Mouse (Mus musculus): ENCODE measurements around the gene Klk12. TPM values are rescaled to one million over a fixed set of nuclear protein-coding genes. Genes with fewer than 3 reads are reported as not detected.

Klk12 gene
- total and polyA plus RNA-seq, 3 experiments: not detected

DNA sequence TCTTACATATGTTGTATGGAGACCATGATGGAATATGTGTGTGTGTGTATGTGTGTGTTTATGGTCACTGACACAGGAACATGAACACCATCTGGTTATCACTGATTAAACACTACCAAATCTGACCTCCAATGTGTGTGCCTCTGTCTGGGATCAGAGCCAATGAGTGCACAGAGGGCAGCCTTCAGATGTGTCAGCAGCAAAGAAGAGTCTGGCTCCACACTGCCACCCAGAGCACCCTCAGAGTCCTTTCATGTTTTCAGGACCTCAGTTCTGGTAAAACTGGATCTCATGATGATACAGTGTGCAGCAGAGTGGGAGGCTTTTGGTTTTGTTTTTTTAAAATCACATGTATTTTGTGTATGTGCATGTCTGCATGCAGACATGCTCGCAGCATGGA, 16.6 kb downstream of the Klk12 start:
- H3K9ac ChIP-seq (ENCODE audit: insufficient read depth, low read depth): no peak overlapping the region
- dilution Hi-C loops (cut with MboI; ENCODE audit: extremely low pct_ligation_motif_present, extremely low pct_unique_long_range_greater_than_20kb, low sequenced_read_pairs) (no loop called here), in situ Hi-C loops (cut with MboI; ENCODE audit: low pct_ligation_motif_present, low pct_unique_long_range_greater_than_20kb, low sequenced_read_pairs) (loop anchor here (25.0 kb wide), 1 partner anchor 298 kb away; the partner anchor contains the start of gene Iglon5)
- no peak overlapping the region for H3K4me2 ChIP-seq (ENCODE audit: insufficient read depth, low read depth, poor library complexity, severe bottlenecking)
- H3K27me3 ChIP-seq (replicated peaks): peaks cover 78% of the 10 kb centered on the region
- H3K4me1 ChIP-seq (ENCODE audit: control insufficient read depth in 1 of 2, insufficient read depth in 2 of 2): peaks cover 5 to 7% of the 10 kb centered on the region in 2 experiments; a peak in 1 of 4 replicates
- H3K79me2 ChIP-seq (replicated peaks; ENCODE audit: control insufficient read depth, extremely low read depth, insufficient read depth, poor library complexity, severe bottlenecking): no peaks in the 10 kb centered on the region
- H3K27ac ChIP-seq (ENCODE audit: insufficient read depth, low read depth): no peak overlapping the region
- no peak overlapping the region for H3K4me3 ChIP-seq (replicated peaks in 1 of 3; ENCODE audit: low read depth in 2 of 3, low read length in 2 of 3, poor library complexity in 1 of 3)
- no peaks in the 10 kb centered on the region for H3K9me3 ChIP-seq (replicated peaks; ENCODE audit: low read length)
- DNase-seq (ENCODE audit: extremely low read depth): no peak
- TF ChIP-seq POLR2AphosphoS2 (IDR thresholded peaks at IDR 0.05; ENCODE audit: low read depth, low read length) (no peak), RAD21 (IDR thresholded peaks at IDR 0.05; ENCODE audit: low read depth, low read length) (peak; percentile 12), SMC3 (IDR thresholded peaks at IDR 0.05; ENCODE audit: low read depth, low read length) (peak; percentile 10), CTCF (conservative IDR thresholded peaks at IDR 0.05 in 1 of 2, IDR thresholded peaks at IDR 0.05 in 1 of 2; ENCODE audit: low read depth in 2 of 2, low read length in 2 of 2) (peak in 1 of 2 experiments; percentile 44; a peak in 2 of 4 replicates)
- no peaks in the 10 kb centered on the region for H3K36me3 ChIP-seq (replicated peaks in 1 of 2; ENCODE audit: control insufficient read depth in 1 of 2, insufficient read depth in 1 of 2, low read length in 1 of 2)

DNA sequence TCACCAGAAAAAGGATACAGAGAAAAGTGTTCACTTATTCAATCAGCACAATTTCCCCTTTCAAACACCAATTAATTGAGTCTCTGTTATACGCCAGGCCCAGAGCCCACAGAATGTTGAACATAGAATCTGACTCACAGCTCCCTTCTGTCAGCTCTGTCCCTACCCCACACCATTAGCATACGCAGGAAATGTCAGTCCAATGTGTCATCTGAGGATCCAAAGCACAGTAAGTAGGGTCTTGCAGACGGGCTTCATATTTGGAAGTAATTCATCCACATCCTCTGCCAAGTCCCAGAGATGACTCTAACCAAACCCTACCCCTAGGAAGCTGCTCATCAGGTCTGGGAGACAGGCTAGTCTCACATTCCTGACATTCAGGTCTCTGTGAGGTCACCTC, 19.4 kb downstream of the Klk12 start:
- dilution Hi-C loops (cut with MboI; ENCODE audit: extremely low pct_ligation_motif_present, extremely low pct_unique_long_range_greater_than_20kb, low sequenced_read_pairs): no loop called here
- H3K27ac ChIP-seq (ENCODE audit: insufficient read depth, low read depth): no peak overlapping the region
- no peak for DNase-seq (ENCODE audit: extremely low read depth)
- H3K9ac ChIP-seq (ENCODE audit: insufficient read depth, low read depth): no peak overlapping the region
- no peak overlapping the region for H3K4me2 ChIP-seq (ENCODE audit: insufficient read depth, low read depth, poor library complexity, severe bottlenecking)
- no peak overlapping the region for H3K4me3 ChIP-seq (replicated peaks in 1 of 3; ENCODE audit: low read depth in 2 of 3, low read length in 2 of 3, poor library complexity in 1 of 3)
- no peaks in the 10 kb centered on the region for H3K36me3 ChIP-seq (replicated peaks in 1 of 2; ENCODE audit: control insufficient read depth in 1 of 2, insufficient read depth in 1 of 2, low read length in 1 of 2)
- no peaks in the 10 kb centered on the region for H3K9me3 ChIP-seq (replicated peaks; ENCODE audit: low read length)
- no peaks in the 10 kb centered on the region; a peak in 1 of 4 replicates for H3K4me1 ChIP-seq (ENCODE audit: control insufficient read depth in 1 of 2, insufficient read depth in 2 of 2)
- no peaks in the 10 kb centered on the region for H3K79me2 ChIP-seq (replicated peaks; ENCODE audit: control insufficient read depth, extremely low read depth, insufficient read depth, poor library complexity, severe bottlenecking)
- in situ Hi-C loops (cut with MboI; ENCODE audit: low pct_ligation_motif_present, low pct_unique_long_range_greater_than_20kb, low sequenced_read_pairs): loop anchor here (25.0 kb wide), 1 partner anchor 301 kb away; the partner anchor contains the start of gene Iglon5
- H3K27me3 ChIP-seq (replicated peaks): peaks cover 75% of the 10 kb centered on the region
- TF ChIP-seq MAFK (IDR thresholded peaks at IDR 0.05; ENCODE audit: insufficient replicate concordance, low read length) (no peak), ZMIZ1 (IDR thresholded peaks at IDR 0.05; ENCODE audit: low read depth, low read length) (no peak), E2F4 (IDR thresholded peaks at IDR 0.05; ENCODE audit: insufficient replicate concordance, low read depth, low read length) (no peak), MAX (IDR thresholded peaks at IDR 0.05; ENCODE audit: low read length) (no peak), MAZ (IDR thresholded peaks at IDR 0.05; ENCODE audit: low read depth, low read length) (no peak), MXI1 (IDR thresholded peaks at IDR 0.05; ENCODE audit: low read depth, low read length) (no peak), HCFC1 (IDR thresholded peaks at IDR 0.05; ENCODE audit: low read depth, low read length) (no peak), ETS1 (conservative IDR thresholded peaks at IDR 0.05; ENCODE audit: low read depth, low read length) (no peak), TCF12 (IDR thresholded peaks at IDR 0.05; ENCODE audit: low read depth, low read length) (no peak), RAD21 (IDR thresholded peaks at IDR 0.05; ENCODE audit: low read depth, low read length) (no peak), EP300 (IDR thresholded peaks at IDR 0.05; ENCODE audit: low read length) (no peak), USF2 (conservative IDR thresholded peaks at IDR 0.05; ENCODE audit: low read depth, low read length) (no peak)

Measured in CH12.LX (cell line).